Mouse (Mus musculus) midbrain, embryonic 16.5 days (tissue): ENCODE results near the gene Sort1. TPM values are rescaled to one million over a fixed set of nuclear protein-coding genes. Genes with fewer than 3 reads are reported as not detected.
"Not testable (repeated sequence)": the region's sequence is repeated elsewhere in the genome, so short reads cannot be mapped to it uniquely, and the experiment has no call there.

Source experiments
- ATAC-seq: fragments of 200-750 bp; cut with Nextera tagmentation; 2 replicates; pipeline ENCODE4 v1.8.0; 2017; ENCODE audit warnings: moderate TSS enrichment
- H3K27ac ChIP-seq: fragments of 300-500 bp; sonication (generic); 2 replicates; pipeline ENCODE4 v1.5.1; 2014; ENCODE audit warnings: mild to moderate bottlenecking, low read length, mixed read lengths
- H3K27me3 ChIP-seq: fragments of 300-500 bp; sonication (generic); 2 replicates; pipeline ENCODE4 v1.6.1; 2014; ENCODE audit warnings: low read depth, low read length, mixed read lengths; ENCODE audit not compliant: control insufficient read depth, insufficient read depth
- H3K36me3 ChIP-seq: fragments of 300-500 bp; sonication (generic); 2 replicates; pipeline ENCODE4 v1.6.1; 2014; ENCODE audit warnings: mild to moderate bottlenecking, low read length, moderate library complexity, mixed read lengths; ENCODE audit not compliant: control insufficient read depth, insufficient read depth
- H3K4me1 ChIP-seq: fragments of 300-500 bp; sonication (generic); 2 replicates; pipeline ENCODE4 v1.6.1; 2014; ENCODE audit warnings: mild to moderate bottlenecking, low read length, mixed read lengths; ENCODE audit not compliant: control insufficient read depth, insufficient read depth
- H3K4me2 ChIP-seq: fragments of 300-500 bp; sonication (generic); 2 replicates; pipeline ENCODE4 v1.6.1; 2014; ENCODE audit warnings: mild to moderate bottlenecking, low read length, mixed read lengths
- H3K4me3 ChIP-seq: fragments of 300-500 bp; sonication (generic); 2 replicates; pipeline ENCODE4 v1.5.1; 2014; ENCODE audit warnings: low read depth, mild to moderate bottlenecking, low read length, moderate library complexity, mixed read lengths
- H3K9ac ChIP-seq: fragments of 300-500 bp; sonication (generic); 2 replicates; pipeline ENCODE4 v1.6.1; 2014; ENCODE audit warnings: low read depth, low read length, mixed read lengths
- H3K9me3 ChIP-seq: fragments of 300-500 bp; sonication (generic); replicated peaks from 2 replicates; pipeline ENCODE4 v1.6.1; 2014; ENCODE audit warnings: mild to moderate bottlenecking, low read length, mixed read lengths; ENCODE audit not compliant: control insufficient read depth, poor library complexity, severe bottlenecking
- WGBS: fragments of 180-500 bp; shearing (Covaris S2); extraction: QIAGEN DNeasy Blood & Tissue Kit; methylation state at CpG from one replicate; pipeline ENCODE4 v1.1.7; 2014; 5-methylcytosine and 5-hydroxymethylcytosine counted together
- polyA plus RNA-seq: library from polyadenylated mRNA; unstranded; fragments of >200 nt; fragmentation: Nextera tagmentation; extraction: Ambion mirVana; gene quantifications from 2 replicates; pipeline ENCODE4 v1.2.1, GENCODE M21; 2015

Gene Sort1
- polyA plus RNA-seq, result 12.4 and 16.2 TPM in 2 replicates

- Histone ChIP-seq H3K9ac (peak within 1 kb of the TSS; percentile 94), H3K36me3 (no peaks in the 10 kb centered on the region), H3K27me3 (no peaks in the 10 kb centered on the region), H3K27ac (peak within 1 kb of the TSS; percentile 78), H3K4me2 (peak within 1 kb of the TSS; percentile 80), H3K4me1 (peaks cover 49% of the 10 kb centered on the region), H3K9me3 (no peaks in the 10 kb centered on the region), H3K4me3 (peak within 1 kb of the TSS; percentile 68)
- WGBS, result under 1% methylated on average over 94 of the region's 109 CpGs
- peak; percentile 99 for ATAC-seq
Measured at GRCm38 (mm10) chr3:108283781-108284601, at the start of gene Sort1. Gene Sort1, plus strand, starts transcription at chr3:108284082.

- not testable (repeated sequence) for H3K9ac ChIP-seq, H3K4me1 ChIP-seq, H3K27me3 ChIP-seq, H3K4me2 ChIP-seq, H3K36me3 ChIP-seq, ATAC-seq, H3K4me3 ChIP-seq, H3K9me3 ChIP-seq, H3K27ac ChIP-seq
- WGBS, result 88% methylated on average over 4 of the region's 4 CpGs
Measured at GRCm38 (mm10) chr3:108237474-108238102, 46.3 kb upstream of the Sort1 start.

GRCm38 (mm10) chr3:108241243-108241839 lies 42.5 kb upstream of the Sort1 start:
- H3K4me1 ChIP-seq, result no peaks in the 10 kb centered on the region
- ATAC-seq, result no peak
- H3K9me3 ChIP-seq, result no peaks in the 10 kb centered on the region
- H3K9ac ChIP-seq, result no peak overlapping the region
- no peaks in the 10 kb centered on the region for H3K36me3 ChIP-seq
- 93% methylated on average over 3 of the region's 3 CpGs for WGBS
- no peak overlapping the region for H3K4me2 ChIP-seq
- H3K27ac ChIP-seq, result no peak overlapping the region
- no peaks in the 10 kb centered on the region for H3K27me3 ChIP-seq
- no peak overlapping the region for H3K4me3 ChIP-seq

GRCm38 (mm10) chr3:108246857-108247256 lies 37.0 kb upstream of the Sort1 start:
- H3K27ac ChIP-seq, result no peak overlapping the region
- no peaks in the 10 kb centered on the region for H3K9me3 ChIP-seq
- WGBS, result 79% methylated on average over 2 of the region's 2 CpGs
- H3K36me3 ChIP-seq, result no peaks in the 10 kb centered on the region
- H3K27me3 ChIP-seq, result no peaks in the 10 kb centered on the region
- H3K4me3 ChIP-seq, result no peak overlapping the region
- H3K9ac ChIP-seq, result no peak overlapping the region
- no peak overlapping the region for H3K4me2 ChIP-seq
- no peaks in the 10 kb centered on the region for H3K4me1 ChIP-seq
- ATAC-seq, result no peak

- Histone ChIP-seq H3K9ac (peak within 1 kb of the TSS; percentile 85), H3K4me2 (peak within 1 kb of the TSS; percentile 90), H3K9me3 (no peaks in the 10 kb centered on the region), H3K4me3 (peak within 1 kb of the TSS; percentile 99), H3K27me3 (no peaks in the 10 kb centered on the region), H3K36me3 (peaks cover under 1% of the 10 kb centered on the region; the same call in 1 of the 2 replicates), H3K27ac (no peak within 1 kb of the TSS), H3K4me1 (peaks cover 24% of the 10 kb centered on the region)
- peak; percentile 100 for ATAC-seq
- WGBS, result under 1% methylated on average over 78 of the region's 79 CpGs
Measured at GRCm38 (mm10) chr3:108256719-108257637, 26.9 kb upstream of the Sort1 start, which contains the start of gene Psma5. Gene Psma5, plus strand, starts transcription at chr3:108256926.

- Histone ChIP-seq H3K36me3 (peaks cover 7% of the 10 kb centered on the region), H3K9ac (peak overlapping the region; percentile 85), H3K4me2 (peak overlapping the region; percentile 90), H3K9me3 (no peaks in the 10 kb centered on the region), H3K4me1 (peaks cover 24% of the 10 kb centered on the region), H3K27me3 (no peaks in the 10 kb centered on the region), H3K4me3 (peak overlapping the region; percentile 99), H3K27ac (no peak overlapping the region)
- WGBS, result 78% methylated on average over 3 of the region's 3 CpGs
- no peak for ATAC-seq
Measured at GRCm38 (mm10) chr3:108257831-108258500, 25.9 kb upstream of the Sort1 start.

GRCm38 (mm10) chr3:108259319-108259718 lies 24.6 kb upstream of the Sort1 start:
- peaks cover 24% of the 10 kb centered on the region for H3K4me1 ChIP-seq
- no peak overlapping the region for H3K4me2 ChIP-seq
- WGBS, result 73% methylated on average over 3 of the region's 3 CpGs
- no peak overlapping the region for H3K27ac ChIP-seq
- no peaks in the 10 kb centered on the region for H3K27me3 ChIP-seq
- ATAC-seq, result no peak
- H3K9ac ChIP-seq, result no peak overlapping the region
- no peak overlapping the region for H3K4me3 ChIP-seq
- no peaks in the 10 kb centered on the region for H3K9me3 ChIP-seq
- peaks cover 9% of the 10 kb centered on the region for H3K36me3 ChIP-seq

- not testable (repeated sequence) for H3K9ac ChIP-seq, H3K4me1 ChIP-seq, H3K36me3 ChIP-seq, H3K9me3 ChIP-seq, H3K4me3 ChIP-seq, H3K27me3 ChIP-seq, H3K4me2 ChIP-seq, H3K27ac ChIP-seq, ATAC-seq
- WGBS, result 86% methylated on average over 5 of the region's 5 CpGs
Measured at GRCm38 (mm10) chr3:108279495-108279894, 4.4 kb upstream of the Sort1 start.
